Mouse (Mus musculus) intestine, embryonic 14.5 days (tissue): ENCODE measurements around the gene Elf3. TPM values are rescaled to one million over a fixed set of nuclear protein-coding genes. Genes with fewer than 3 reads are reported as not detected.

Experiments used
- ATAC-seq: fragments of 200-750 bp; cut with Nextera tagmentation; replicated peaks from 2 replicates; pipeline ENCODE4 v1.8.0; 2017; ENCODE audit warnings: low read depth, moderate number of reproducible peaks, moderate TSS enrichment, moderate library complexity; ENCODE audit not compliant: low FRiP score, low TSS enrichment
- DNase-seq: peaks from one replicate; pipeline ENCODE4 v3.0.0-alpha.2; 2018; ENCODE audit warnings: low spot score
- H3K27ac ChIP-seq: fragments of 300-500 bp; sonication (generic); 2 replicates; pipeline ENCODE4 v1.5.1; 2014; ENCODE audit warnings: low read depth, mild to moderate bottlenecking, control low read depth
- H3K27me3 ChIP-seq: fragments of 300-500 bp; sonication (generic); replicated peaks from 2 replicates; pipeline ENCODE4 v1.6.1; 2014; ENCODE audit warnings: low read length, control low read depth; ENCODE audit not compliant: control insufficient read depth, insufficient read depth
- H3K36me3 ChIP-seq: fragments of 300-500 bp; sonication (generic); 2 replicates; pipeline ENCODE4 v1.6.1; 2014; ENCODE audit warnings: low read length, control low read depth; ENCODE audit not compliant: control insufficient read depth, insufficient read depth
- H3K4me1 ChIP-seq: fragments of 300-500 bp; sonication (generic); replicated peaks from 2 replicates; pipeline ENCODE4 v1.6.1; 2014; ENCODE audit warnings: low read length, control low read depth, mixed read lengths; ENCODE audit not compliant: control insufficient read depth, insufficient read depth
- H3K4me2 ChIP-seq: fragments of 300-500 bp; sonication (generic); 2 replicates; pipeline ENCODE4 v1.6.1; 2014; ENCODE audit warnings: low read length
- H3K4me3 ChIP-seq: fragments of 300-500 bp; sonication (generic); 2 replicates; pipeline ENCODE4 v1.5.1; 2014; ENCODE audit warnings: low read depth, low read length, control low read depth, mixed read lengths
- H3K9ac ChIP-seq: fragments of 300-500 bp; sonication (generic); 2 replicates; pipeline ENCODE4 v1.6.1; 2014; ENCODE audit warnings: mild to moderate bottlenecking, low read length
- H3K9me3 ChIP-seq: fragments of 300-500 bp; sonication (generic); 2 replicates; pipeline ENCODE4 v1.6.1; 2016; ENCODE audit warnings: low read length, control low read depth; ENCODE audit not compliant: control insufficient read depth
- WGBS: fragments of 180-500 bp; shearing (Covaris S2); extraction: QIAGEN DNeasy Blood & Tissue Kit; methylation state at CpG from one replicate; pipeline ENCODE4 v1.1.7; 2014; 5-methylcytosine and 5-hydroxymethylcytosine counted together
- polyA plus RNA-seq: library from polyadenylated mRNA; unstranded; fragments of >200 nt; fragmentation: Nextera tagmentation; extraction: Ambion mirVana; gene quantifications from 2 replicates; pipeline ENCODE4 v1.2.1, GENCODE M21; 2014

Gene Elf3
- 160 and 169 TPM in 2 replicates for polyA plus RNA-seq

- WGBS = 8% methylated on average over 19 of the region's 19 CpGs
- Histone ChIP-seq H3K27me3 (no peaks in the 10 kb centered on the region), H3K4me1 (peaks cover 12% of the 10 kb centered on the region), H3K9ac (peak within 1 kb of the TSS; percentile 39), H3K36me3 (peaks cover 21% of the 10 kb centered on the region), H3K27ac (peak within 1 kb of the TSS; percentile 78), H3K4me2 (peak within 1 kb of the TSS; percentile 53), H3K4me3 (peak within 1 kb of the TSS; percentile 34), H3K9me3 (no peaks in the 10 kb centered on the region)
- peak; percentile 88 for ATAC-seq
- peak; percentile 85 for DNase-seq
These were observed at the start of gene Elf3 for GRCm38 (mm10) chr1:135258380-135259127. Gene Elf3, minus strand, starts transcription at chr1:135258568.

- no peak overlapping the region for H3K4me2 ChIP-seq
- no peak for ATAC-seq
These were observed 32.5 kb upstream of the Elf3 start for GRCm38 (mm10) chr1:135290908-135291307.

GRCm38 (mm10) chr1:135286311-135286710 is 27.9 kb upstream of the Elf3 start:
- Histone ChIP-seq H3K9me3 (no peaks in the 10 kb centered on the region), H3K4me3 (no peak overlapping the region), H3K27me3 (no peaks in the 10 kb centered on the region), H3K27ac (no peak overlapping the region), H3K4me2 (no peak overlapping the region), H3K9ac (no peak overlapping the region), H3K36me3 (0 out of 2 replicates have a peak, but pooled peaks cover 5% of the 10 kb centered on the region), H3K4me1 (peaks cover 11% of the 10 kb centered on the region)
- no peak for DNase-seq
- no peak for ATAC-seq
- 57% methylated on average over 2 of the region's 2 CpGs for WGBS

More at GRCm38 (mm10) chr1:135290908-135291307, 32.5 kb upstream of the Elf3 start:
- Histone ChIP-seq H3K36me3 (peaks cover 13% of the 10 kb centered on the region), H3K4me1 (no peaks in the 10 kb centered on the region), H3K27ac (no peak overlapping the region), H3K9me3 (no peaks in the 10 kb centered on the region), H3K9ac (no peak overlapping the region), H3K27me3 (no peaks in the 10 kb centered on the region), H3K4me3 (no peak overlapping the region)
- 81% methylated on average over 5 of the region's 5 CpGs for WGBS
- DNase-seq = no peak

GRCm38 (mm10) chr1:135283826-135284291 is 25.5 kb upstream of the Elf3 start, which contains the start of gene Rnpep:
Gene Rnpep, minus strand, starts transcription at chr1:135284084.
- Histone ChIP-seq H3K9ac (peak within 1 kb of the TSS; percentile 93), H3K4me3 (peak within 1 kb of the TSS; percentile 86), H3K9me3 (no peaks in the 10 kb centered on the region), H3K27ac (peak within 1 kb of the TSS; percentile 86), H3K4me1 (peaks cover 18% of the 10 kb centered on the region), H3K27me3 (no peaks in the 10 kb centered on the region), H3K4me2 (peak within 1 kb of the TSS; percentile 63), H3K36me3 (peaks cover 13% of the 10 kb centered on the region; the same call in 1 of the 2 replicates)
- WGBS = under 1% methylated on average over 37 of the region's 39 CpGs
- peak; percentile 88 for DNase-seq
- peak; percentile 88 for ATAC-seq

- Histone ChIP-seq H3K9me3 (no peaks in the 10 kb centered on the region), H3K4me1 (peaks cover 18% of the 10 kb centered on the region), H3K27me3 (no peaks in the 10 kb centered on the region), H3K36me3 (peaks cover 18% of the 10 kb centered on the region), H3K4me2 (peak overlapping the region; percentile 63), H3K27ac (peak overlapping the region; percentile 86), H3K9ac (peak overlapping the region; percentile 93), H3K4me3 (peak overlapping the region; percentile 86)
- DNase-seq (peak; percentile 82), ATAC-seq (peak; percentile 74)
- WGBS = under 1% methylated on average over 40 of the region's 48 CpGs
These were observed 25.0 kb upstream of the Elf3 start for GRCm38 (mm10) chr1:135283287-135283825.

GRCm38 (mm10) chr1:135282536-135283286 is 24.3 kb upstream of the Elf3 start:
- no peaks in the 10 kb centered on the region for H3K27me3 ChIP-seq
- WGBS = 35% methylated on average over 13 of the region's 13 CpGs
- H3K4me1 ChIP-seq = peaks cover 18% of the 10 kb centered on the region
- H3K4me2 ChIP-seq = peak overlapping the region; percentile 63
- H3K27ac ChIP-seq = peak overlapping the region; percentile 86
- DNase-seq (no peak), ATAC-seq (no peak; the same call in 1 of the 2 replicates)
- peak overlapping the region; percentile 93 for H3K9ac ChIP-seq
- H3K9me3 ChIP-seq = no peaks in the 10 kb centered on the region
- H3K36me3 ChIP-seq = peaks cover 24% of the 10 kb centered on the region
- H3K4me3 ChIP-seq = peak overlapping the region; percentile 86

GRCm38 (mm10) chr1:135281841-135282240 is 23.5 kb upstream of the Elf3 start:
- Histone ChIP-seq H3K9ac (no peak overlapping the region), H3K9me3 (no peaks in the 10 kb centered on the region), H3K4me3 (no peak overlapping the region), H3K36me3 (peaks cover 33% of the 10 kb centered on the region), H3K4me1 (peaks cover 18% of the 10 kb centered on the region), H3K27ac (no peak overlapping the region), H3K27me3 (no peaks in the 10 kb centered on the region), H3K4me2 (no peak overlapping the region; the same call in 1 of the 2 replicates)
- no peak for DNase-seq
- WGBS = 98% methylated on average over 17 of the region's 17 CpGs
- no peak for ATAC-seq

GRCm38 (mm10) chr1:135280646-135281045 is 22.3 kb upstream of the Elf3 start:
- no peak for ATAC-seq
- WGBS = 87% methylated on average over 9 of the region's 9 CpGs
- Histone ChIP-seq H3K36me3 (peaks cover 43% of the 10 kb centered on the region), H3K9ac (no peak overlapping the region), H3K4me2 (no peak overlapping the region), H3K4me3 (no peak overlapping the region), H3K27me3 (no peaks in the 10 kb centered on the region), H3K27ac (no peak overlapping the region), H3K4me1 (peaks cover 18% of the 10 kb centered on the region), H3K9me3 (no peaks in the 10 kb centered on the region)
- DNase-seq = no peak
